Mouse (Mus musculus) neutrophil, adult 59 days (primary cell): ENCODE results near the gene Mas1. TPM values are rescaled to one million over a fixed set of nuclear protein-coding genes. Genes with fewer than 3 reads are reported as not detected.

Experiments
- total RNA-seq, 2 experiments: library from RNA; stranded (reverse); gene quantifications; 1 replicate in 1 of 2; 2 replicates in 1 of 2; pipeline ENCODE4 v1.2.4; 2023

The Mas1 gene
- not detected for total RNA-seq

DNA sequence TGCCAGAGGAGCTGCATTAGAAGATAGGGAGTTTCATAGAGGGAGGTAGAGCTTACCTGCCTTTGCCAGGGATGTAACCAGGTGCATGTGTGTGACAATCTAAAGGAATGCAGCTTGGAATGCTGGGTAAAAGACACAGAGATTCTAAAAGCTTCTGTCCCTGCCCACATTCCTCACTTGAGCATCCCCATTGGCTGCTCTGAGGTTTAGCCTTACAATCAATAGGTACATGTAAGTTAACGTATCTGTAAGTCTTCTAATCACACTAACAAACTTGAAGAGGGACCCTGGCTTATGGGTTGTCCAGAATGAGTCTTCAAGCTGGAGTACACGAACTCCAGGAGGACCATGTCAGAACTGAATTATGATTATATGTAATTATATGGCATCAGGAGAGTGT is at the start of gene Mas1:
Gene Mas1 (minus strand): TSS at position 101 of the 400 bp plus-strand sequence.

DNA sequence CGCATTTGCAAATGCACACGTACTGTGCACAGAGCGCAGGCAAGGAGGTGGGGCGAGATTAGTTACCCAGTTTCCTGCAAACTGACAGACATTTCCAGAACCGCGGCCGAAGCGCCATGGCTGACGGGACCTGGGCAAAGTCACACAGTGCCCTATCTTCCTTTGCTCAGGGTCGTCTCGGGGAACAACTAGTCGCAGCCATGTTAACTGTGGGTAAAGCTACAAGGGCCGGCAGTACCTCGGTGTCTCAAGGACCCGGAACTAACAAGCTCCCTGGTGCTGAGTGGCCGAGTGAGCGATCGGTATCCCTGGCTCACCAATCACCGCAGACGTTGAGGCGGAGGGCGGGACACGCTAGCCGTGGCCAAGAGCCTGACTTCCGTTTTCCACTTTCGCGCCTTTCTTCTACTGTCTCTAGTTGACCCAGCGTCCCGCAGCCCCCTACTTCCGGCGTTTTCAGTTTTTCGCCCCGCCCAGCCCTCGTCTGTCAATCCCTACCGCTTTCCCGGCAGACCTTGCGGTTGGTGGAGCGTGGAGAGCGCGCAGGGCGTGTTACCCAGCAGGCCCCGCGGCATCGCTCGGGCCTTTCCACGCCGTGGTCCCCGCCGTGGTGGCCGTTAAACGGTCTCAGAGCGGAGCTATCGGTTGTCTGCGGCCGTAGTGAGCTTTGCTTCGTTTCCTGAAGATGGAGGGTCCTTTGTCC is 48.1 kb upstream of the Mas1 start, which contains the start of gene Mrpl18:
Gene Mrpl18 (minus strand): TSS at position 465 of the 703 bp plus-strand sequence.

DNA sequence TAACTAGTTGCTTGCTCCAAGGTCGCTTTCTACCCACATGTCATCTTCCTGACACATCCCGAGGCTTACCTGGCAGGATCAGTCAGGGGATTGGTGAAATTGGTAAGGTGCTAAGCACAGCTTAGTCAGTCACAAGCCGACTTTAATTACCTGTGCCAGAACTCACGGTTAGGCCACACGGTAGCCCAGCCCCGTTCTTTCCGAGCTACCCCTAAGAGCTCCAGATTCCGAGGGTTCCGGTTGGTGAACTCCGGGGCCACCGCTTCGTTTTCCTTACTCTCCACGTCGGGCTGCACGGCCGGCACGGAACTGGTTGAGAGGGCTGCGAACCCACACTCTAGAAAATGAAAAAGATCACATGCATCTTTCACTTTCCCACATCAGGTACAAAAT is 47.5 kb upstream of the Mas1 start, which contains the start of gene Tcp1:
Gene Tcp1 (plus strand): TSS at position 214 of the 393 bp plus-strand sequence.

DNA sequence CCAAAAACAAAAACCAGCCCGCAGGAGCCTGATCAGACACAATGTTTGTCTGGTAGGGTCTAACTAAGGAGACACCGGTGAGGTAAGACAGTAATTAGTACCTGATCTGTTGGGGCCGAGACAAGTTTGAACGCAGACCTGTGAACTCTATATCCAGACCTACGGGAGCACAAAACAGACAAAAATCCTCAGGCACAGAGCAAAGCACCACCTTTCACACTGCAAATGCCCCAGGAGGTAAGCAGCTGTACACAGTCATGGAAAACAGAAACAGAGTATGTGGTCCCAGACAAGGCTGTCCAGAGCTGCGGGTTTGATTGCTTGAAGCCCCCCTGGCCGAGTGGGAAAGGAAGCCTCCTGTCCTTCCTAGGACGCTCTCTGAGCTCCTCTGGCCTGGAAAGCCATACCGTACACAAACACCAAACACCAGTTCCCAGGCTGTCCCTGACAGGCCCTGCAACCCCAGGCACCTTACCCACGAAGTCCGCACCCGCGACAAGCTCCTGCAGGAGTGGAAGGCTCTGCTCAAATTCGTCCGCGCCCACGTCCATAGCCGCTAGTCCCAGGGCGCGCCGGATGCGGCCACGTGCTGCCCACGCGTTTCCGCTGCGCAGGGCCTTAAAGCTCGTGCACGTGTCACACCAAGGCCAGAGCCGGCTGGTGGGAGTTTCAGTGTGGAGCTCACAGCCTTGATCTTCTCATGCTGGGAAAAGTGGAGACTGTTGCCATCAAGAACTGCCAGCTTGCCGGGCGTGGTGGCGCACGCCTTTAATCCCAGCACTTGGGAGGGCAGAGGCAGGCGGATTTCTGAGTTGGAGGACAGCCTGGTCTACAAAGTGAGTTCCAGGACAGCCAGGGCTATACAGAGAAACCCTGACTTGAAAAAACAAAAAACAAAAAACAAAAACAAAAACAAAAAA is 41.7 kb upstream of the Mas1 start, which contains the start of gene Pnldc1:
Gene Pnldc1 (minus strand): TSS at position 870 of the 920 bp plus-strand sequence.

DNA sequence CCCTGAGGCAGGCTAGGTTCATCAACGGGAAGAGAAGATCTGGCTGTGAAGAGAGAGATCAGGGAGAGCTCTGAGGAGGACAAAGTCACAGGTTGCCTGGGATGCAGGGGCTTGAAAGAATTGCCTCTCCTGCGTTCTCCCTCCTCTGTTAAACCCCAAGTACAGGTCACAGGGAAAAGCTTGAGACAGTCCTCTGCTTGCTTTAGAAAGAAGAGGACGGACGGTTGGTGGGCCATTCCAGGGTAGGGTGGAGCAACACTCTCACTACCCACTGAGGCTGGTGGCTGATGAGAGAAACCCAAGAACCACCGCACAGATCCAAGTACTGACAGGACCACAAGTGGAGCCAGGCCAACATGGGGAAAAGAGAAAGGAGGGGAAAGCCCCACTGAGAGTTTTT is 7.8 kb upstream of the Mas1 start, which contains the start of gene Mrgprh:
Gene Mrgprh (plus strand): TSS at position 301 of the 400 bp plus-strand sequence.

Other genes starting within 250 kb of the Mas1 start
- gene Slc22a1, start 192.3 kb downstream of the Mas1 start, total RNA-seq = not detected
- 10 to 100 TPM; 21.7 to 23.8 TPM for gene Igf2r, start 98.5 kb downstream of the Mas1 start, total RNA-seq
- gene Mrgprh, start 7.9 kb upstream of the Mas1 start, total RNA-seq = not detected
- gene Pnldc1, start 42.1 kb upstream of the Mas1 start, total RNA-seq = 1 to 10 TPM in 1 of 2 experiments, not detected in 1; 1.0 TPM
- 100 to 1,000 TPM in 1 of 2 experiments, 10 to 100 TPM in 1; 91.0 to 105 TPM for gene Tcp1, start 47.6 kb upstream of the Mas1 start, total RNA-seq
- gene Mrpl18, start 48.2 kb upstream of the Mas1 start, total RNA-seq = 10 to 100 TPM; 47.5 to 48.5 TPM
- gene Acat3, start 72.5 kb upstream of the Mas1 start, total RNA-seq = not detected
- 10 to 100 TPM in 1 of 2 experiments, 1 to 10 TPM in 1; 9.1 to 11.6 TPM for gene Acat2, start 92.6 kb upstream of the Mas1 start, total RNA-seq
- gene Wtap, start 126.0 kb upstream of the Mas1 start, total RNA-seq = 10 to 100 TPM; 64.7 to 72.5 TPM
- 10 to 100 TPM; 39.6 to 54.0 TPM for gene Sod2, start 138.7 kb upstream of the Mas1 start, total RNA-seq
- under 1 TPM; 0.44 to 0.53 TPM for gene Gpr31b, start 184.2 kb upstream of the Mas1 start, total RNA-seq
- not detected for gene Tcp10b, start 193.0 kb upstream of the Mas1 start, total RNA-seq